Mouse (Mus musculus) lung, postnatal 0 days (tissue): ENCODE results near the gene Slc2a4.

Experiments used
- CTCF ChIP-seq: IDR thresholded peaks from 2 replicates; pipeline ENCODE4 v1.5.1; 2016; ENCODE audit warnings: antibody characterized with exemption, mild to moderate bottlenecking
- EP300 ChIP-seq: IDR thresholded peaks from 2 replicates; pipeline ENCODE4 v1.6.1; 2016; ENCODE audit warnings: antibody characterized with exemption, mild to moderate bottlenecking, control low read depth

DNA sequence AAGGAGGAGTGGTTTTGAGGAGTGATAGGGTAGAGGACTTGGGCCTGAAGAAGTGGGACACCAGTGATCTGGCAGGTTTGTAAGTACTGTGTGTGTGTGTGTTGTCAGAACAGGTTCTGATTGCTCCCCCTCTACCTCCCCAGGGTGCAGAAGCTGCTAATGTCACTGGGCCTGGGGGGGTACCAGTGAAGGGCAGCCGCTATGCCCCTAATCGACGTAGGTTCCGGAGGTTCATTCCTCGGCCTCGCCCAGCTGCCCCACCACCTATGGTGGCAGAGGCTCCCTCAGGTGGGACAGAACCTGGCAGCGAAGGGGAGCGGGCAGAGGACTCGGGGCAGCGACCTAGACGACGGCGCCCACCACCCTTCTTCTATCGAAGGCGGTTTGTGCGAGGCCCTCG is 8.3 kb downstream of the Slc2a4 start:
- TF ChIP-seq CTCF (no peak), EP300 (no peak)
